Mouse (Mus musculus): ENCODE data around the gene Omt2b. TPM values are rescaled to one million over a fixed set of nuclear protein-coding genes. Genes with fewer than 3 reads are reported as not detected.
"Not testable (repeated sequence)": the region's sequence is repeated elsewhere in the genome, so short reads cannot be mapped to it uniquely, and the experiment has no call there.

Gene Omt2b
- polyA plus RNA-seq, 1 experiment from 2014 or later, result not detected

DNA sequence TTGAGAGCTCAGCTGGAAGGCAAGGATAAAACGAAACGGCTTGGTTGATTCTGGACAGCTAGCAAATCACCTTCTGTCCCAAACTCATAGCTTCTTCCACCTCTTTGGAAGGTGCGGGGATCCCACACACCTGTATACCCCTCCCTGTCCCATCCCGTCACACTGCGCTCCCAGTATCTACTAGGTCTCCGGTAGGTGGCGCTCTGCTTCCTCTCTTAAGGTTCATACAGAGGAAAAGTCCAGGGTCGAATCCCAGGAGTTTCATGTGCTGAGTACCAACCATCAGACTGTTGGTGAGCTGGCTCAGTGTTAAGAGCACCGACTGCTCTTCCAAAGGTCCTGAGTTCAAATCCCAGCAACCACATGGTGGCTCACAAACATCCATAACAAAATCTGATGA, 30.7 kb downstream of the Omt2b start:
- H3K36me3 ChIP-seq, result no peaks in the 10 kb centered on the region
- H3K4me2 ChIP-seq, result no peak overlapping the region
- H3K4me1 ChIP-seq (replicated peaks), result no peaks in the 10 kb centered on the region
- no peaks in the 10 kb centered on the region for H3K9me3 ChIP-seq
- peak; percentile 43; the same call in 1 of the 2 replicates for ATAC-seq (ENCODE audit: low read depth)
- no peaks in the 10 kb centered on the region for H3K27me3 ChIP-seq
- no peak overlapping the region for H3K9ac ChIP-seq
- 17% methylated on average over 9 of the region's 9 CpGs for WGBS
- H3K4me3 ChIP-seq, result no peak overlapping the region
- H3K27ac ChIP-seq (replicated peaks), result no peak overlapping the region

DNA sequence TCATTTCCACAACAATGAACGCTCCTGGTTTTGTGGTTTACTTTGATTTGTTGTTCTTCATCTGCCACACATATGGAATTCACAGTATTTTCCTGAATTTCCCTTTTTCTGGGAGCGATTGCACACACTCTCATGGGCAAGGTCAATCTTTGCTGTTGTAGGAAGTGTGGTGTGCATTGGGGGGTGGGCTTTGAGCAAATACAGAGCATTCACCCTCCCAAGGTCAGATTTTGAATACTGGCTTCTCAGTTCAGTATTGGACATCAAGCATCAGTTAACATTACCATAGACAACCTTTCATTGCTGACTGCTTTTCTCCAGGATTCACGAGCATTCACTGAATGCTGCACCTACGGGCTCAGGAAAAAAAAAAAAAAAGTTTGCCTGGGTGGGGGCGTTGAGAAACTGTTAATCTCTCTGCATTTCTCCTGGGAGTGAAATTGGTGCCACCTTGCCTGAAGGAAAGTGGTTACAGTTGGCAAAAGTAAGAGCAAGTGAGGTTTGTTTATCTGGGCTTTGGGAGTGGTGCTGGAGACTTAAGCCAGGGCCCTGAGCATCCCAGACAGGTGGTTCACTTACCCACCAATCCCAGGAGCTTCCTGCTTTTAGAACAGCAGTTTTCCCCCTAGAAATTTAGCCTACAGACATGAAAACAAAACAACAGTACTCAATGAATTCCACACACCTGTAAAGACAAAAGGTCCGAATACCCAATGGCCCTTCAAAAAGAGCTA, 32.5 kb downstream of the Omt2b start:
- H3K4me3 ChIP-seq, result no peak overlapping the region
- no peak for ATAC-seq (ENCODE audit: low read depth)
- 86% methylated on average over 6 of the region's 6 CpGs for WGBS
- H3K9ac ChIP-seq, result no peak overlapping the region
- H3K4me2 ChIP-seq, result no peak overlapping the region
- H3K36me3 ChIP-seq, result no peaks in the 10 kb centered on the region
- no peaks in the 10 kb centered on the region for H3K4me1 ChIP-seq (replicated peaks)
- no peak overlapping the region for H3K27ac ChIP-seq (replicated peaks)
- H3K9me3 ChIP-seq, result no peaks in the 10 kb centered on the region
- no peaks in the 10 kb centered on the region for H3K27me3 ChIP-seq

DNA sequence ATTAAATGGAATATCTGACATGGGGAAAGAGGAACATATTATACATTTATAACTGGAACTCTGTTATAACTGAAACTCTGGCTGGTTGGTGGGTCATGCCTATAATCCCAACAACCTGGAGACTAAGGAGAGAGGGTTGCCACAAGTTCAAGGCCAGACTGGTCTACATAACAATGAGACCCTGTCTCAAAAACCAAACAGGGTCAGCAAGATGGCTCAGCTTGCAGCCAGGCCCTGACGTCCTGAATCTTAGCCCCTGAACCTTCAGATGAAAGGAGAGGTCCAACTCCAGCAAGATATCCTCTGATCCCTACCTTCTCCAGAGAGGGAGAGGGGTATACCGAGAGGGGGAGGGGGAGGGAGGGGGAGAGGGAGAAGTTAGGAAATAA, 33.1 kb downstream of the Omt2b start:
- Histone ChIP-seq H3K27ac (replicated peaks) (no peak overlapping the region), H3K4me3 (no peak overlapping the region), H3K4me2 (no peak overlapping the region), H3K4me1 (replicated peaks) (no peaks in the 10 kb centered on the region), H3K9me3 (no peaks in the 10 kb centered on the region), H3K36me3 (no peaks in the 10 kb centered on the region), H3K9ac (no peak overlapping the region), H3K27me3 (no peaks in the 10 kb centered on the region)
- 52% methylated on average over 2 of the region's 2 CpGs for WGBS
- no peak for ATAC-seq (ENCODE audit: low read depth)

- Histone ChIP-seq H3K9me3 (no peaks in the 10 kb centered on the region), H3K4me2 (no peak overlapping the region), H3K4me1 (replicated peaks) (no peaks in the 10 kb centered on the region), H3K27ac (replicated peaks) (no peak overlapping the region), H3K4me3 (no peak overlapping the region), H3K27me3 (no peaks in the 10 kb centered on the region), H3K9ac (no peak overlapping the region), H3K36me3 (no peaks in the 10 kb centered on the region)
- no peak for ATAC-seq (ENCODE audit: low read depth)
- 78% methylated on average over 6 of the region's 6 CpGs for WGBS
These were observed 36.0 kb downstream of the Omt2b start for GRCm38 (mm10) chr9:78363374-78363773.

- Histone ChIP-seq H3K9ac (no peak overlapping the region), H3K4me2 (no peak overlapping the region), H3K4me1 (replicated peaks) (no peaks in the 10 kb centered on the region), H3K27ac (replicated peaks) (no peak overlapping the region), H3K36me3 (no peaks in the 10 kb centered on the region), H3K27me3 (no peaks in the 10 kb centered on the region), H3K9me3 (no peaks in the 10 kb centered on the region), H3K4me3 (no peak overlapping the region)
- 86% methylated on average over 6 of the region's 6 CpGs for WGBS
- no peak for ATAC-seq (ENCODE audit: low read depth)
These were observed 37.3 kb downstream of the Omt2b start for GRCm38 (mm10) chr9:78364701-78365100.

GRCm38 (mm10) chr9:78365850-78366544, 38.6 kb downstream of the Omt2b start:
- Histone ChIP-seq H3K9me3 (no peaks in the 10 kb centered on the region), H3K4me1 (replicated peaks) (no peaks in the 10 kb centered on the region), H3K27me3 (no peaks in the 10 kb centered on the region), H3K4me2 (no peak overlapping the region), H3K27ac (replicated peaks) (no peak overlapping the region), H3K4me3 (no peak overlapping the region), H3K36me3 (no peaks in the 10 kb centered on the region), H3K9ac (no peak overlapping the region)
- 81% methylated on average over 13 of the region's 13 CpGs for WGBS
- ATAC-seq (ENCODE audit: low read depth), result no peak

DNA sequence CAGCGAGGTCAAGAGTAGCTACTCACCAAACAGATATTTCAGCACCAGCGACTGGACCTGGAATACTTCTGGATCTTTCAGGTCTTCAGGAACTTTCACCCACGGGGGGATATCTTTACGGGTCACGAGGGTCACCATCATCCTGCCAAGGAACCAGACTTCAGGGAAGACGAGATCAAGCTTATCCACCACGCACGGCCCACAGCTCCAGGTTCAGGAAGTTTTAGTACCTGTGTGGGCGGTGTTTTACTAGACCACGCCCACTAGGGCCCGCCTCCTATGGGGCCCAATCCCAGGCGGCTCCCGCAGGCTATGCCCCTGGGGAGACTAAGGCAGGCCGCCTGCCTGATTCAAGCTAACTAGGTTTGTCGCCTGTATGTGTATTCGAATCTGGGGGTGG, 40.6 kb downstream of the Omt2b start, which contains the start of gene Dppa5a:
Gene Dppa5a (minus strand): TSS at position 219 of the 400 bp plus-strand sequence.
- H3K9ac ChIP-seq, result not testable (repeated sequence)

DNA sequence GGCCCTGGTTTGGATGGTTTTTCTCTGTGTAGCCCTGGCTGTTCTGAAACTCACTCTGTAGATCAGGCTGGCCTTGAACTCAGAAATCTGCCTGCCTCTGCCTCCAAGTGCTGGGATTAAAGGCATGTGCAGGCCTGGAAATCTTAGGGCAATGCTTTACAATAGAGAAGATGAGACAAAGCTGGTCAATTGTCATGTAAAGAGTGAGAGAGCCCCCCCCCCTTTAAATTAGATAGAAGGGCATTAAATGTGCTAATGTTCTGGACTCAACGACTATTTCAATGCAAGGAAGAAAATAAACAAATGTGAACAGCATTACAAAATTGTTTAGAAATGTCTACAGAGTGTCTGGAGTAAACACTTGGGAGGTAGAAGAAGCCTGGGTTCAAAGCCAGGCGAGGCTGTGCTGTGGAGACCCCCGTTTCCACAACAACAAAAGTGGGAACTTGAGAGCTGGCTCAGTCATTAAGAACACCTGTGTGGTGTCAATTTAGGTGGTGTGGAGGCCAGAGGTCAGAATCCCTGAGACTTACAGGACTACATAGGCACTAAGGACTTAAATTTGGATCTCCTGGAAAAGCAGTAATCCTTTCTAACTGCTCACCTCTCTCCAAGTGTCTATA, 41.4 kb downstream of the Omt2b start:
- Histone ChIP-seq H3K36me3 (no peaks in the 10 kb centered on the region), H3K4me1 (replicated peaks) (no peaks in the 10 kb centered on the region), H3K4me2 (no peak overlapping the region), H3K9ac (no peak overlapping the region), H3K27me3 (no peaks in the 10 kb centered on the region), H3K4me3 (no peak overlapping the region), H3K27ac (replicated peaks) (no peak overlapping the region), H3K9me3 (no peaks in the 10 kb centered on the region)
- WGBS, result 84% methylated on average over 3 of the region's 3 CpGs
- no peak for ATAC-seq (ENCODE audit: low read depth)

More for the DNA sequence above, 40.6 kb downstream of the Omt2b start, which contains the start of gene Dppa5a:
- not testable (repeated sequence) for H3K27ac ChIP-seq (replicated peaks); ATAC-seq (ENCODE audit: low read depth); H3K36me3 ChIP-seq; H3K4me2 ChIP-seq; H3K4me1 ChIP-seq (replicated peaks); H3K4me3 ChIP-seq; H3K27me3 ChIP-seq; H3K9me3 ChIP-seq
- WGBS, result 89% methylated on average over 16 of the region's 16 CpGs

GRCm38 (mm10) chr9:78369349-78369748, 42.0 kb downstream of the Omt2b start:
- Histone ChIP-seq H3K4me1 (replicated peaks) (no peaks in the 10 kb centered on the region), H3K27me3 (no peaks in the 10 kb centered on the region), H3K4me2 (no peak overlapping the region), H3K36me3 (no peaks in the 10 kb centered on the region), H3K27ac (replicated peaks) (no peak overlapping the region), H3K9ac (no peak overlapping the region), H3K4me3 (no peak overlapping the region), H3K9me3 (no peaks in the 10 kb centered on the region)
- ATAC-seq (ENCODE audit: low read depth), result no peak
- WGBS, result 89% methylated on average over 2 of the region's 2 CpGs

- Histone ChIP-seq H3K27me3 (no peaks in the 10 kb centered on the region), H3K27ac (replicated peaks) (no peak overlapping the region), H3K4me2 (no peak overlapping the region), H3K9me3 (no peaks in the 10 kb centered on the region), H3K4me3 (no peak overlapping the region), H3K4me1 (replicated peaks) (no peaks in the 10 kb centered on the region), H3K9ac (no peak overlapping the region), H3K36me3 (no peaks in the 10 kb centered on the region)
- ATAC-seq (ENCODE audit: low read depth), result no peak
- WGBS, result 90% methylated on average over 7 of the region's 7 CpGs
These were observed 42.4 kb downstream of the Omt2b start for GRCm38 (mm10) chr9:78369786-78370185.

GRCm38 (mm10) chr9:78371441-78371840, 44.1 kb downstream of the Omt2b start:
- no peak for ATAC-seq (ENCODE audit: low read depth)
- no peak overlapping the region for H3K27ac ChIP-seq (replicated peaks)
- H3K4me2 ChIP-seq, result no peak overlapping the region
- no peaks in the 10 kb centered on the region for H3K4me1 ChIP-seq (replicated peaks)
- H3K4me3 ChIP-seq, result no peak overlapping the region
- no peaks in the 10 kb centered on the region for H3K9me3 ChIP-seq
- no peak overlapping the region for H3K9ac ChIP-seq
- H3K27me3 ChIP-seq, result no peaks in the 10 kb centered on the region
- no peaks in the 10 kb centered on the region for H3K36me3 ChIP-seq
- whole genome bisulfite sequencing, result 94% methylated on average over 3 of the region's 3 CpGs

- Histone ChIP-seq H3K4me1 (replicated peaks) (peaks cover 6% of the 10 kb centered on the region), H3K4me2 (no peak overlapping the region), H3K4me3 (no peak overlapping the region), H3K9ac (no peak overlapping the region), H3K9me3 (no peaks in the 10 kb centered on the region), H3K27me3 (no peaks in the 10 kb centered on the region), H3K27ac (replicated peaks) (no peak overlapping the region), H3K36me3 (no peaks in the 10 kb centered on the region)
- WGBS, result 87% methylated on average over 10 of the region's 10 CpGs
- ATAC-seq (ENCODE audit: low read depth), result no peak
These were observed 45.6 kb downstream of the Omt2b start for GRCm38 (mm10) chr9:78372827-78373504.

Data from neural tube, embryonic 13.5 days (tissue).